Mouse (Mus musculus) testis, postnatal 10 days (tissue): ENCODE results near the gene Ddah2.

ENCODE experiments used
- DNase-seq: peaks from one replicate; pipeline ENCODE4 v3.0.0; 2021; ENCODE audit warnings: low spot score

Ddah2 gene

GRCm38 (mm10) chr17:35105740-35106389, 47.0 kb downstream of the Ddah2 start:
- peak; percentile 64 for DNase-seq

- DNase-seq, result no peak
These were observed 47.7 kb downstream of the Ddah2 start for GRCm38 (mm10) chr17:35106522-35106921.

GRCm38 (mm10) chr17:35108097-35108496, 49.3 kb downstream of the Ddah2 start, which contains the start of gene Ly6g5c:
TSS of gene Ly6g5c (plus strand) at chr17:35108279.
- no peak for DNase-seq
